ENCODE assay signal across 9 mouse cellular contexts in the genomic region with DNA sequence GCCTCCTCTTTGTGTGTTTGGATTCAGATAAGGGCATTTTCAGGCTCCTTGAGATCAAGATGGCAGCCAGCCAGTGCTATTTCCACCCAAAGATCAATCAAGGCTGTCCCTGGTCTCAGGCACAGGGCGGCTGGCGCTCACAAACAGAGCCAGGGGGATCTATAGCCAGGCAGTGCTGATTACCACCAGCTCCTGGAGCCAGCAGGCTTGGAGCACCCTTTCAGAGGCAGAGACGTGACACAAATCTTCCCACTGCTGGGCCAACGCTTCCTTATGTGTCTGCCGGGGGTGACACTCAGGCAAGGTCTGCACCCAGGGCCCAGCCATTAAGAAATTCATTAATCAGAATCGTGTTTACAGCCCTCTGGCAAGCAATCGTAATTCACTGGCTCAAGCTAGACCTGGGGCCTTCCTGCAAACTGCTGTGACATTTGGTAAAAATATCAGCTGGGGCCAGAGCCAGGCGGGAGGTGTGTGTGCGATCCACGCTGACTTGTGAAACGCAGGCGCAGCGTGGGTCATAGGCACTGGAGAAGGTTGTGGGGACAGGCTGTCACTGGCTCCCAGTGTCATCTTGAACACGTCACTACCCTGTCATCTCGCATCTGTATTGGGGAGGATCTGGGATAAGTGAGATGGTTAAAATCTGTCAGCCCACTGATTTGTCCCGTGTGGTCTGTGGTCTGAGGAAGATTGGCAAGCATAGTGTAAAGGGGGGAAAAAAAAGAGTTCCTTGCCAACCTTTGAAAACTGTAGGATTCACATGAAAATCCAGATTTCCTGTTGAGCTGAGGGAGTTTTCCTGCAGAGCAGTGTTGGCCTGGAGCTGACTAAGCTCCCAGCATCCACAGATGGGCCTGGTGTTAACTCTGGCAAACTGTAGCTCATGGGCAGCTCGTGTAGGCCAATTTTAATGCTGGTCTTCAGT. TPM values are rescaled to one million over a fixed set of nuclear protein-coding genes. Genes with fewer than 3 reads are reported as not detected.
DNase-seq lines count a peak whose midpoint lies in the region; TF ChIP-seq lines count a peak whose summit lies in the region.
"Had no signal": no experiment of that assay in that cellular context is flagged by ENCODE, and none has a peak within 500 bp of the region (broad histone marks: within the 10 kb centered on the region; RNA-seq: fewer than 3 reads in every experiment).

No protein-coding gene starts in this region.

- no peak for TF ChIP-seq POLR2A in MEL (IDR thresholded peaks at IDR 0.05; ENCODE audit: control insufficient read depth in 1 of 2, insufficient read depth in 1 of 2, low read depth in 1 of 2, low read length in 2 of 2, poor library complexity in 1 of 2)
- TF ChIP-seq POLR2A in heart, adult 2 months (IDR thresholded peaks at IDR 0.05; ENCODE audit: insufficient read depth, low read depth, low read length): no peak
- TF ChIP-seq POLR2A in kidney, adult 2 months (IDR thresholded peaks at IDR 0.05; ENCODE audit: low read depth, low read length): no peak
- no peak for TF ChIP-seq POLR2A in thymus, adult 2 months (IDR thresholded peaks at IDR 0.05; ENCODE audit: control insufficient read depth, extremely low read depth, insufficient read depth, low read length, poor library complexity)

- no peak overlapping the region for H3K27ac ChIP-seq in MEL (ENCODE audit: control insufficient read depth, low read depth, low read length)
- peak overlapping the region; percentile 39 for H3K27ac ChIP-seq in heart, adult 2 months
- no peak overlapping the region; the same call in 1 of the 2 replicates for H3K27ac ChIP-seq in kidney, adult 2 months (ENCODE audit: insufficient read depth, low read depth, low read length)
- H3K27ac ChIP-seq in thymus, adult 2 months (ENCODE audit: control insufficient read depth, insufficient read depth, low read length): no peak overlapping the region

- WGBS in heart, adult 2 months: 24% methylated on average over 17 of the region's 17 CpGs
- WGBS in kidney, adult 2 months: 61% methylated on average over 17 of the region's 17 CpGs
- WGBS in thymus, adult 2 months: 90% methylated on average over 17 of the region's 17 CpGs

- no peaks in the 10 kb centered on the region for H3K79me2 ChIP-seq in MEL (ENCODE audit: control insufficient read depth, insufficient read depth, low read length, poor library complexity)
- H3K79me2 ChIP-seq in heart, adult 2 months (replicated peaks; ENCODE audit: control insufficient read depth, insufficient read depth, low read length): no peaks in the 10 kb centered on the region

- TF ChIP-seq EP300 in MEL (IDR thresholded peaks at IDR 0.05; ENCODE audit: low read depth in 1 of 2, low read length in 2 of 2): peak in 1 of 2 experiments; percentile 28; a peak in 1 of 4 replicates
- TF ChIP-seq EP300 in heart, adult 2 months (IDR thresholded peaks at IDR 0.05; ENCODE audit: insufficient read depth, low read depth, low read length): 0 out of 2 replicates have a peak, but pooled peaks have one; percentile 9

- intact Hi-C loops in heart, adult 2 months (cut with DNase I): loop anchor here (1.0 kb wide), 1 partner anchor 34 kb away; no protein-coding TSS in a partner anchor

- no peaks in the 10 kb centered on the region for H3K9me3 ChIP-seq in MEL (replicated peaks; ENCODE audit: insufficient read depth, low read length)

- peak; percentile 31 for DNase-seq in MEL (ENCODE audit: low read depth, low spot score)
- peak; percentile 74 for DNase-seq in cerebellum, adult 9-10 months
- DNase-seq in heart, adult 2 months: peak; percentile 61 to 75
- DNase-seq in kidney, adult 2 months: peak; percentile 90
- peak; percentile 60 for DNase-seq in lung, postnatal 25 days (ENCODE audit: low spot score)
- DNase-seq in thymus, adult 2 months: no peak
- no peak for DNase-seq in thymus, postnatal 4 days
- no peak for DNase-seq in spleen, postnatal 10 days (ENCODE audit: low spot score in 2 of 2)

- H3K9ac ChIP-seq in MEL (ENCODE audit: control insufficient read depth, low read depth, low read length, poor library complexity, severe bottlenecking): no peak overlapping the region
- H3K9ac ChIP-seq in heart, adult 2 months (ENCODE audit: low read depth, low read length): no peak overlapping the region

- peaks cover 0 to 10% of the 10 kb centered on the region in 2 experiments; a peak in 2 of 4 replicates for H3K4me1 ChIP-seq in MEL (ENCODE audit: control insufficient read depth in 1 of 2, insufficient read depth in 2 of 2, low read length in 2 of 2)
- H3K4me1 ChIP-seq in heart, adult 2 months (ENCODE audit: control insufficient read depth, insufficient read depth, low read length): peaks cover 16% of the 10 kb centered on the region
- H3K4me1 ChIP-seq in kidney, adult 2 months (ENCODE audit: control insufficient read depth, insufficient read depth, low read length): peaks cover 9% of the 10 kb centered on the region; the same call in 1 of the 2 replicates
- no peaks in the 10 kb centered on the region for H3K4me1 ChIP-seq in thymus, adult 2 months (replicated peaks; ENCODE audit: control insufficient read depth, insufficient read depth, low read length)

- H3K36me3 ChIP-seq in MEL (ENCODE audit: control insufficient read depth in 1 of 2, insufficient read depth in 2 of 2, low read length in 2 of 2): peaks cover 0 to 2% of the 10 kb centered on the region in 2 experiments; a peak in 1 of 4 replicates
- H3K36me3 ChIP-seq in heart, adult 2 months (ENCODE audit: control insufficient read depth, insufficient read depth, low read length): no peaks in the 10 kb centered on the region
- no peaks in the 10 kb centered on the region for H3K36me3 ChIP-seq in kidney, adult 2 months (ENCODE audit: control insufficient read depth, insufficient read depth, low read length)
- H3K36me3 ChIP-seq in thymus, adult 2 months (ENCODE audit: control insufficient read depth, insufficient read depth, low read length): no peaks in the 10 kb centered on the region

- no peak overlapping the region for H3K4me3 ChIP-seq in MEL (ENCODE audit: control insufficient read depth in 1 of 2, insufficient read depth in 1 of 2, low read depth in 2 of 2, low read length in 2 of 2)
- H3K4me3 ChIP-seq in heart, adult 2 months: no peak overlapping the region
- no peak overlapping the region for H3K4me3 ChIP-seq in kidney, adult 2 months (ENCODE audit: insufficient read depth, low read depth, low read length)
- H3K4me3 ChIP-seq in thymus, adult 2 months (ENCODE audit: control insufficient read depth, insufficient read depth, low read length): no peak overlapping the region

- no peaks in the 10 kb centered on the region for H3K27me3 ChIP-seq in MEL (ENCODE audit: control insufficient read depth in 1 of 2, insufficient read depth in 2 of 2, low read length in 2 of 2)
- H3K27me3 ChIP-seq in heart, adult 2 months (ENCODE audit: control insufficient read depth, insufficient read depth, low read length): no peaks in the 10 kb centered on the region
- H3K27me3 ChIP-seq in kidney, adult 2 months (replicated peaks; ENCODE audit: control insufficient read depth, insufficient read depth, low read length): no peaks in the 10 kb centered on the region
- H3K27me3 ChIP-seq in thymus, adult 2 months (ENCODE audit: control insufficient read depth, insufficient read depth, low read length): no peaks in the 10 kb centered on the region
- H3K27me3 ChIP-seq: Patski had no signal

- no peak for TF ChIP-seq RAD21 in MEL (IDR thresholded peaks at IDR 0.05; ENCODE audit: low read depth, low read length)

- no peak for TF ChIP-seq CTCF in MEL (IDR thresholded peaks at IDR 0.05 in 2 of 3, conservative IDR thresholded peaks at IDR 0.05 in 1 of 3; ENCODE audit: control insufficient read depth in 1 of 3, insufficient read depth in 1 of 3, low read depth in 2 of 3, low read length in 3 of 3, poor library complexity in 1 of 3, severe bottlenecking in 1 of 3)
- no peak for TF ChIP-seq CTCF in heart, adult 2 months (IDR thresholded peaks at IDR 0.05)
- no peak for TF ChIP-seq CTCF in kidney, adult 2 months (conservative IDR thresholded peaks at IDR 0.05; ENCODE audit: insufficient read depth, insufficient read length, low read depth, low read length)
- TF ChIP-seq CTCF in thymus, adult 2 months (IDR thresholded peaks at IDR 0.05; ENCODE audit: borderline replicate concordance, control insufficient read depth, extremely low read depth, insufficient read depth, low read length, poor library complexity): no peak

TF ChIP-seq in MEL, 35 proteins besides CTCF, POLR2A, EP300 and RAD21:
- TF ChIP-seq RCOR1 (IDR thresholded peaks at IDR 0.05; ENCODE audit: low read depth, low read length) (peak; percentile 35; the same call in 1 of the 2 replicates), USF2 (IDR thresholded peaks at IDR 0.05; ENCODE audit: borderline replicate concordance in 1 of 2, insufficient read depth in 1 of 2, low read depth in 1 of 2, low read length in 2 of 2) (no peak), GATA1 (IDR thresholded peaks at IDR 0.05; ENCODE audit: low read depth, low read length) (0 out of 2 replicates have a peak, but pooled peaks have one; percentile 41)

RNA-seq across cellular contexts. Expression of gene Tle3, which starts 56.5 kb away (rescaled TPM):
- total RNA-seq in MEL (2012; rRNA removed): 20.3 and 28.4 TPM in 2 replicates
- polyA plus RNA-seq in MEL (2012; ENCODE audit: insufficient read depth in 1 of 2, insufficient read length in 2 of 2, low read depth in 1 of 2, low replicate concordance in 2 of 2, missing spikeins in 1 of 2): 10 to 100 TPM in 1 of 2 experiments, not detected in 1; 26.8 TPM
- 10 to 100 TPM; 16.5 to 16.8 TPM for total RNA-seq in heart, adult 2 months (2021)
- 15.7 and 16.6 TPM in 2 replicates for polyA plus RNA-seq in heart, adult 2 months (2012; rRNA removed)
- polyA plus RNA-seq in kidney, adult 2 months (2012; rRNA removed): 47.2 and 50.9 TPM in 2 replicates
- 205 and 254 TPM in 2 replicates for polyA plus RNA-seq in thymus, adult 2 months (2012; rRNA removed)

Comparison
In these comparisons a context has a peak if more than half of its experiments do, and no peak if none do; other contexts are left out.
1. DNase-seq: peak in MEL (single experiment), cerebellum, adult 9-10 months (single experiment), heart, adult 2 months (2 of 2), kidney, adult 2 months (single experiment) and lung, postnatal 25 days (single experiment); none in thymus, adult 2 months (single experiment), thymus, postnatal 4 days (single experiment) and spleen, postnatal 10 days (0 of 2).